Mouse (Mus musculus): ENCODE measurements around the gene AC134908.4.
A peak's percentile ranks its signal among the peaks of the same experiment; 100 is the strongest.

Gene AC134908.4

GRCm38 (mm10) chr17:25795609-25796092 lies at the start of gene AC134908.4:
AC134908.4 (minus strand) TSS chr17:25795659.
- DNase-seq (ENCODE audit: low spot score) = peak; percentile 82

GRCm38 (mm10) chr17:25844396-25844901 lies 49.0 kb upstream of the AC134908.4 start, which contains the start of gene Rhot2:
Rhot2 (minus strand) TSS chr17:25844851.
- DNase-seq (ENCODE audit: low spot score) = peak; percentile 95

GRCm38 (mm10) chr17:25843636-25844395 lies 48.4 kb upstream of the AC134908.4 start:
- no peak for DNase-seq (ENCODE audit: low spot score)

- DNase-seq (ENCODE audit: low spot score) = no peak
Measured at GRCm38 (mm10) chr17:25843122-25843521, 47.7 kb upstream of the AC134908.4 start.

- no peak for DNase-seq (ENCODE audit: low spot score)
Measured at GRCm38 (mm10) chr17:25842509-25842908, 47.0 kb upstream of the AC134908.4 start.

- no peak for DNase-seq (ENCODE audit: low spot score)
Measured at GRCm38 (mm10) chr17:25841117-25841880, 45.8 kb upstream of the AC134908.4 start, which contains the start of gene Gm20683. Gm20683 (minus strand) TSS chr17:25841763.

- no peak for DNase-seq (ENCODE audit: low spot score)
Measured at GRCm38 (mm10) chr17:25840519-25840918, 45.1 kb upstream of the AC134908.4 start.

GRCm38 (mm10) chr17:25839455-25840235 lies 44.2 kb upstream of the AC134908.4 start:
- no peak for DNase-seq (ENCODE audit: low spot score)

- no peak for DNase-seq (ENCODE audit: low spot score)
Measured at GRCm38 (mm10) chr17:25838904-25839303, 43.4 kb upstream of the AC134908.4 start.

- DNase-seq (ENCODE audit: low spot score) = no peak
Measured at GRCm38 (mm10) chr17:25837533-25837932, 42.1 kb upstream of the AC134908.4 start.

- DNase-seq (ENCODE audit: low spot score) = peak; percentile 86
Measured at GRCm38 (mm10) chr17:25837076-25837410, 41.6 kb upstream of the AC134908.4 start, which contains the start of gene Rhbdl1. Rhbdl1 (minus strand) TSS chr17:25837295.

GRCm38 (mm10) chr17:25836397-25837075 lies 41.1 kb upstream of the AC134908.4 start:
- peak; percentile 68 for DNase-seq (ENCODE audit: low spot score)

GRCm38 (mm10) chr17:25835816-25836215 lies 40.4 kb upstream of the AC134908.4 start:
- DNase-seq (ENCODE audit: low spot score) = no peak

- no peak for DNase-seq (ENCODE audit: low spot score)
Measured at GRCm38 (mm10) chr17:25835301-25835700, 39.8 kb upstream of the AC134908.4 start.

GRCm38 (mm10) chr17:25834595-25835222 lies 39.2 kb upstream of the AC134908.4 start:
- no peak for DNase-seq (ENCODE audit: low spot score)

- no peak for DNase-seq (ENCODE audit: low spot score)
Measured at GRCm38 (mm10) chr17:25833961-25834594, 38.6 kb upstream of the AC134908.4 start.

- peak; percentile 89 for DNase-seq (ENCODE audit: low spot score)
Measured at GRCm38 (mm10) chr17:25833291-25833663, 37.8 kb upstream of the AC134908.4 start, which contains the start of gene Stub1. Stub1 (minus strand) TSS chr17:25833404.

GRCm38 (mm10) chr17:25832436-25833290 lies 37.2 kb upstream of the AC134908.4 start:
- peak; percentile 99 for DNase-seq (ENCODE audit: low spot score)

All from layer of hippocampus, adult 11-12 months (tissue).